Mouse (Mus musculus): Measurements from ENCODE around the gene Borcs6.

GRCm38 (mm10) chr11:69102403-69102725 is 42.8 kb downstream of the Borcs6 start:
- TF ChIP-seq CTCF (IDR thresholded peaks at IDR 0.05; ENCODE audit: control insufficient read depth, insufficient read depth, insufficient replicate concordance, low read depth, low read length) (no peak), POLR2A (IDR thresholded peaks at IDR 0.05; ENCODE audit: control insufficient read depth, low read depth, low read length) (no peak)
